Mouse (Mus musculus) CH12.LX (cell line): ENCODE results near the gene Smarca1. TPM values are rescaled to one million over a fixed set of nuclear protein-coding genes. Genes with fewer than 3 reads are reported as not detected.

Experiments used
- DNase-seq: peaks from one replicate; pipeline ENCODE4 v3.0.0-alpha.2; 2013; ENCODE audit errors: extremely low read depth
- H3K27ac ChIP-seq: 2 replicates; pipeline ENCODE4 v1.5.1; 2012; ENCODE audit warnings: low read depth, mild to moderate bottlenecking, control low read depth, moderate library complexity; ENCODE audit not compliant: insufficient read depth
- H3K27me3 ChIP-seq: replicated peaks from 2 replicates; pipeline ENCODE3; 2012; ENCODE audit warnings: inconsistent platforms
- H3K36me3 ChIP-seq, 2 experiments: replicated peaks in 1 of 2; 2 replicates each; pipeline versions ENCODE3 to v1.6.1; 2012; ENCODE audit warnings: inconsistent platforms in 1 of 2, low read length in 1 of 2, mild to moderate bottlenecking in 1 of 2, mixed read lengths in 1 of 2, moderate library complexity in 1 of 2; ENCODE audit not compliant: control insufficient read depth in 1 of 2, insufficient read depth in 1 of 2
- H3K4me1 ChIP-seq, 2 experiments: 2 replicates each; pipeline ENCODE4 v1.6.1; 2012; ENCODE audit warnings: inconsistent platforms in 1 of 2, moderate library complexity in 1 of 2; ENCODE audit not compliant: insufficient read depth in 2 of 2, control insufficient read depth in 1 of 2
- H3K4me2 ChIP-seq: 2 replicates; pipeline ENCODE4 v1.6.1; 2012; ENCODE audit warnings: low read depth, mild to moderate bottlenecking, control low read depth; ENCODE audit not compliant: poor library complexity, insufficient read depth, severe bottlenecking
- H3K4me3 ChIP-seq, 3 experiments: fragments of 150-350 bp in 1 of 3; sonication (generic) in 1 of 3; replicated peaks in 1 of 3; 2 replicates each; pipeline versions ENCODE3 to v1.5.1; 2011 to 2012; ENCODE audit warnings: low read depth in 2 of 3, low read length in 2 of 3, mild to moderate bottlenecking in 2 of 3, moderate library complexity in 2 of 3, control low read depth in 1 of 3, improper control_type of control experiment in 1 of 3, inconsistent platforms in 1 of 3, mixed read lengths in 1 of 3; ENCODE audit not compliant: poor library complexity in 1 of 3
- H3K79me2 ChIP-seq: replicated peaks from 2 replicates; pipeline ENCODE4 v1.6.1; 2012; ENCODE audit warnings: mild to moderate bottlenecking, moderate library complexity; ENCODE audit not compliant: control insufficient read depth, poor library complexity, insufficient read depth, severe bottlenecking; ENCODE audit errors: extremely low read depth
- H3K9ac ChIP-seq: 2 replicates; pipeline ENCODE4 v1.6.1; 2012; ENCODE audit warnings: low read depth, mild to moderate bottlenecking, control low read depth, moderate library complexity; ENCODE audit not compliant: insufficient read depth
- H3K9me3 ChIP-seq: replicated peaks from 2 replicates; pipeline ENCODE3; 2012; ENCODE audit warnings: low read length, inconsistent platforms, mixed read lengths
- BHLHE40 ChIP-seq: IDR thresholded peaks from 2 replicates; pipeline ENCODE4 v1.6.1; 2011; ENCODE audit warnings: mild to moderate bottlenecking, low read depth, low read length, improper control_type of control experiment
- CHD2 ChIP-seq: IDR thresholded peaks from 2 replicates; pipeline ENCODE4 v1.6.1; 2011; ENCODE audit warnings: low read length, improper control_type of control experiment
- E2F4 ChIP-seq: IDR thresholded peaks from 2 replicates; pipeline ENCODE4 v1.6.1; 2011; ENCODE audit warnings: low read depth, low read length, improper control_type of control experiment; ENCODE audit not compliant: insufficient replicate concordance
- EP300 ChIP-seq: IDR thresholded peaks from 2 replicates; pipeline ENCODE4 v1.6.1; 2011; ENCODE audit warnings: low read length, improper control_type of control experiment
- ETS1 ChIP-seq: conservative IDR thresholded peaks from 2 replicates; pipeline ENCODE4 v1.6.1; 2012; ENCODE audit warnings: low read depth, mild to moderate bottlenecking, inconsistent platforms, low read length, improper control_type of control experiment, moderate library complexity
- GABPA ChIP-seq: IDR thresholded peaks from 2 replicates; pipeline ENCODE4 v1.6.1; 2012; ENCODE audit warnings: low read depth, low read length, improper control_type of control experiment, inconsistent platforms; ENCODE audit not compliant: insufficient replicate concordance
- HCFC1 ChIP-seq: IDR thresholded peaks from 2 replicates; pipeline ENCODE4 v1.6.1; 2012; ENCODE audit warnings: low read depth, mild to moderate bottlenecking, inconsistent platforms, low read length, improper control_type of control experiment
- JUND ChIP-seq: conservative IDR thresholded peaks from 2 replicates; pipeline ENCODE4 v1.6.1; 2011; ENCODE audit warnings: low read depth, low read length, improper control_type of control experiment
- KAT2A ChIP-seq: IDR thresholded peaks from 2 replicates; pipeline ENCODE4 v1.6.1; 2012; ENCODE audit warnings: low read length, improper control_type of control experiment, inconsistent platforms; ENCODE audit not compliant: insufficient replicate concordance
- MAFK ChIP-seq: IDR thresholded peaks from 2 replicates; pipeline ENCODE4 v1.6.1; 2011; ENCODE audit warnings: low read length, improper control_type of control experiment; ENCODE audit not compliant: insufficient replicate concordance
- MXI1 ChIP-seq: IDR thresholded peaks from 2 replicates; pipeline ENCODE4 v1.6.1; 2011; ENCODE audit warnings: mild to moderate bottlenecking, low read depth, low read length, improper control_type of control experiment
- MYC ChIP-seq: IDR thresholded peaks from 2 replicates; pipeline ENCODE4 v1.6.1; 2011; ENCODE audit warnings: low read depth, mild to moderate bottlenecking, improper control_type of control experiment, low read length
- NELFE ChIP-seq: IDR thresholded peaks from 2 replicates; pipeline ENCODE4 v1.6.1; 2011; ENCODE audit warnings: low read depth, low read length, improper control_type of control experiment
- NRF1 ChIP-seq: IDR thresholded peaks from 2 replicates; pipeline ENCODE4 v1.6.1; 2014; ENCODE audit warnings: low read depth, mild to moderate bottlenecking, inconsistent platforms, low read length, improper control_type of control experiment, moderate library complexity
- PAX5 ChIP-seq: IDR thresholded peaks from 2 replicates; pipeline ENCODE4 v1.6.1; 2012; ENCODE audit warnings: low read length, inconsistent platforms, mixed read lengths
- POLR2AphosphoS2 ChIP-seq: IDR thresholded peaks from 2 replicates; pipeline ENCODE4 v1.6.1; 2011; ENCODE audit warnings: low read depth, low read length, improper control_type of control experiment
- RCOR1 ChIP-seq: conservative IDR thresholded peaks from 2 replicates; pipeline ENCODE4 v1.6.1; 2012; ENCODE audit warnings: low read depth, mild to moderate bottlenecking, inconsistent platforms, low read length, improper control_type of control experiment
- SIN3A ChIP-seq: IDR thresholded peaks from 2 replicates; pipeline ENCODE4 v1.6.1; 2012; ENCODE audit warnings: low read length, improper control_type of control experiment, inconsistent platforms
- USF2 ChIP-seq: conservative IDR thresholded peaks from 2 replicates; pipeline ENCODE4 v1.6.1; 2011; ENCODE audit warnings: low read depth, low read length, improper control_type of control experiment
- ZMIZ1 ChIP-seq: IDR thresholded peaks from 2 replicates; pipeline ENCODE4 v1.6.1; 2012; ENCODE audit warnings: low read depth, mild to moderate bottlenecking, inconsistent platforms, low read length, improper control_type of control experiment
- dilution Hi-C: fragments of 300-500 bp; cut with MboI; formaldehyde crosslinking; loops from 2 replicates; pipeline ENCODE4 v1.14.3; 2020; ENCODE audit warnings: low sequenced_read_pairs; ENCODE audit not compliant: extremely low pct_unique_long_range_greater_than_20kb, extremely low pct_ligation_motif_present
- in situ Hi-C: fragments of 300-500 bp; cut with MboI; formaldehyde crosslinking; loops from 3 replicates; pipeline ENCODE4 v1.14.3; 2019; ENCODE audit warnings: low sequenced_read_pairs, low pct_ligation_motif_present, low pct_unique_long_range_greater_than_20kb, mixed read lengths
- polyA plus RNA-seq: library from polyadenylated mRNA; unstranded; fragments of >175 nt; gene quantifications from 2 replicates; pipeline ENCODE4 v1.2.1, GENCODE M21; 2012; ENCODE audit warnings: low read depth; ENCODE audit not compliant: insufficient read length
- total RNA-seq, 2 experiments: library from RNA; depleted of rRNA; stranded (reverse); fragments of 300-350 nt in 1 of 2; fragments of >200 nt in 1 of 2; gene quantifications; 2 replicates each; pipeline ENCODE4 v1.2.3; 2012 to 2014

Smarca1 gene
- 0.13 and 0.42 TPM in 2 replicates for total RNA-seq (2012; rRNA removed)
- 0.28 and 0.36 TPM in 2 replicates for total RNA-seq (2014; rRNA removed)
- polyA plus RNA-seq: 0.44 and 0.46 TPM in 2 replicates

- dilution Hi-C loops: no loop called here
- TF ChIP-seq PAX5: no peak
- TF ChIP-seq USF2: no peak
- no peak for TF ChIP-seq HCFC1
- TF ChIP-seq KAT2A: no peak
- TF ChIP-seq NRF1: no peak
- no peak for TF ChIP-seq RCOR1
- no peak for TF ChIP-seq E2F4
- TF ChIP-seq, all 38 proteins: peak for 0
Measured at GRCm38 (mm10) chrX:47892431-47893024, at the start of gene Smarca1. Smarca1 (minus strand) TSS chrX:47892974.

GRCm38 (mm10) chrX:47937740-47938139 lies 45.0 kb upstream of the Smarca1 start:
- Histone ChIP-seq H3K36me3 (peaks cover 0 to 17% of the 10 kb centered on the region in 2 experiments), H3K9me3 (no peaks in the 10 kb centered on the region), H3K79me2 (no peaks in the 10 kb centered on the region), H3K4me1 (no peaks in the 10 kb centered on the region), H3K4me3 (no peak overlapping the region), H3K9ac (no peak overlapping the region), H3K27ac (no peak overlapping the region), H3K4me2 (no peak overlapping the region), H3K27me3 (no peaks in the 10 kb centered on the region)
- dilution Hi-C loops: no loop called here
- in situ Hi-C loops: no loop called here
- no peak for TF ChIP-seq EP300
- no peak for TF ChIP-seq KAT2A
- no peak for TF ChIP-seq MYC
- no peak for TF ChIP-seq HCFC1
- TF ChIP-seq POLR2AphosphoS2: no peak
- no peak for TF ChIP-seq MAFK
- TF ChIP-seq GABPA: no peak
- TF ChIP-seq SIN3A: no peak
- no peak for TF ChIP-seq BHLHE40
- no peak for TF ChIP-seq ZMIZ1
- TF ChIP-seq CHD2: no peak
- no peak for TF ChIP-seq JUND
- TF ChIP-seq ETS1: no peak
- no peak for TF ChIP-seq MXI1
- TF ChIP-seq NELFE: no peak
- TF ChIP-seq PAX5: no peak
- no peak for TF ChIP-seq RCOR1
- DNase-seq: no peak

More at GRCm38 (mm10) chrX:47892431-47893024, at the start of gene Smarca1:
- Histone ChIP-seq H3K4me2 (peak within 1 kb of the TSS; percentile 99), H3K4me3 (peak within 1 kb of the TSS in 2 of 3 experiments; percentile 56 to 61), H3K36me3 (no peaks in the 10 kb centered on the region), H3K4me1 (no peaks in the 10 kb centered on the region; a peak in 1 of 4 replicates), H3K27me3 (no peaks in the 10 kb centered on the region), H3K27ac (no peak within 1 kb of the TSS), H3K79me2 (no peaks in the 10 kb centered on the region), H3K9ac (no peak within 1 kb of the TSS), H3K9me3 (no peaks in the 10 kb centered on the region)
- DNase-seq: no peak
- in situ Hi-C loops: no loop called here
